Mouse (Mus musculus): ENCODE measurements around the gene Cacna2d3. TPM values are rescaled to one million over a fixed set of nuclear protein-coding genes. Genes with fewer than 3 reads are reported as not detected.

Cacna2d3 gene
- total RNA-seq, 2 experiments from 2014 or later = 1.5 to 3.2 TPM

- no peak for DNase-seq
These were observed 661.0 kb downstream of the Cacna2d3 start for GRCm38 (mm10) chr14:29060679-29061078.

- DNase-seq = peak; percentile 38
These were observed 669.5 kb downstream of the Cacna2d3 start for GRCm38 (mm10) chr14:29051951-29052835.

GRCm38 (mm10) chr14:29042355-29042754 is 679.3 kb downstream of the Cacna2d3 start:
- DNase-seq = no peak

GRCm38 (mm10) chr14:29041498-29041897 is 680.2 kb downstream of the Cacna2d3 start:
- no peak for DNase-seq

- peak; percentile 77 for DNase-seq
These were observed 680.9 kb downstream of the Cacna2d3 start for GRCm38 (mm10) chr14:29040606-29041364.

GRCm38 (mm10) chr14:29038246-29038645 is 683.4 kb downstream of the Cacna2d3 start:
- no peak for DNase-seq

- DNase-seq = no peak
These were observed 689.7 kb downstream of the Cacna2d3 start for GRCm38 (mm10) chr14:29031858-29032395.

- DNase-seq = no peak
These were observed 691.1 kb downstream of the Cacna2d3 start for GRCm38 (mm10) chr14:29030519-29030918.

GRCm38 (mm10) chr14:29029896-29030420 is 691.7 kb downstream of the Cacna2d3 start:
- DNase-seq = no peak

- no peak for DNase-seq
These were observed 692.6 kb downstream of the Cacna2d3 start for GRCm38 (mm10) chr14:29029107-29029469.

- no peak for DNase-seq
These were observed 693.1 kb downstream of the Cacna2d3 start for GRCm38 (mm10) chr14:29028391-29029106.

GRCm38 (mm10) chr14:29027276-29027675 is 694.4 kb downstream of the Cacna2d3 start:
- no peak for DNase-seq

- DNase-seq = no peak
These were observed 696.3 kb downstream of the Cacna2d3 start for GRCm38 (mm10) chr14:29025335-29025734.

- DNase-seq = no peak
These were observed 698.4 kb downstream of the Cacna2d3 start for GRCm38 (mm10) chr14:29023246-29023645.

GRCm38 (mm10) chr14:29021295-29021694 is 700.4 kb downstream of the Cacna2d3 start:
- DNase-seq = no peak

- no peak for DNase-seq
These were observed 703.2 kb downstream of the Cacna2d3 start for GRCm38 (mm10) chr14:29018316-29019000.

GRCm38 (mm10) chr14:29017883-29018282 is 703.8 kb downstream of the Cacna2d3 start, which contains the start of gene Lrtm1:
Gene Lrtm1 (plus strand): TSS chr14:29018208.
- peak; percentile 67 for DNase-seq

- peak; percentile 13 for DNase-seq
These were observed 705.8 kb downstream of the Cacna2d3 start for GRCm38 (mm10) chr14:29015896-29016295.

GRCm38 (mm10) chr14:29014680-29015079 is 707.0 kb downstream of the Cacna2d3 start:
- no peak for DNase-seq

- no peak for DNase-seq
These were observed 708.5 kb downstream of the Cacna2d3 start for GRCm38 (mm10) chr14:29013161-29013560.

GRCm38 (mm10) chr14:29009644-29010043 is 712.0 kb downstream of the Cacna2d3 start:
- DNase-seq = no peak
